Mouse (Mus musculus) leukemia stem cell, adult 10-12 weeks (primary cell): Measurements from ENCODE around the gene Tspan33. TPM values are rescaled to one million over a fixed set of nuclear protein-coding genes. Genes with fewer than 3 reads are reported as not detected.

Experiments
- polyA plus RNA-seq: library from polyadenylated mRNA; stranded (reverse); fragments of >175 nt; gene quantifications from 2 replicates; pipeline ENCODE4 v1.2.3, GENCODE M21; 2012; ENCODE audit warnings: low replicate concordance

Gene Tspan33
- polyA plus RNA-seq, result 133 and 205 TPM in 2 replicates

DNA sequence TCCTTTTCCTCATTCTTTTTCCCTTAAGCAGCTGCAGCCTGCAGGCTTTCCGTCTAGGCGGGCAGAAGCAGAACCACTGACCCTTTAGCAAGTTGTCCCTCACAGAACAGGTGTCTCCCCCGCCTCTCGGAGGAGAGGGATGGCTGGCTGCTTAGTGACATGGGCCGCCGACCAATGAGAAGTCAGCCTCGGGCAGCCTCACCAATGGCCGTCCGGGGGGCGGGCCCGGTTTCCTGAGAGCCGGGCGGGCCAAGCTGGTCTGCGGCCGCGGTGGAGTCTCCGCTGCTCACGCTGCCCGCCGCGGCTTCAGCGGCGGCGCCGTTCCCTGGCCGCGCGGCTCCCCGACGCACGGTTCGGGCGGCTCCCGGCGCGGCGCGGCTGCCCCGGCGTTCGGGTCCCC is at the start of gene Tspan33:
Tspan33 (plus strand) TSS at position 270 of the 400 bp plus-strand sequence.

GRCm38 (mm10) chr6:29735336-29735688 is 41.3 kb downstream of the Tspan33 start, which contains the start of gene Smo:
Gene Smo, plus strand, starts transcription at chr6:29735503.

Other genes starting within 250 kb of the Tspan33 start
- gene Atp6v1f, start 226.5 kb upstream of the Tspan33 start, polyA plus RNA-seq, result 40.7 and 175 TPM in 2 replicates
- gene Atp6v1fnb, start 222.8 kb upstream of the Tspan33 start, polyA plus RNA-seq, result not detected in 2 replicates
- gene Kcp, start 186.3 kb upstream of the Tspan33 start, polyA plus RNA-seq, result 0.56 and 1.5 TPM in 2 replicates
- gene Irf5, start 167.6 kb upstream of the Tspan33 start, polyA plus RNA-seq, result 30.4 and 53.8 TPM in 2 replicates
- gene Tnpo3, start 84.3 kb upstream of the Tspan33 start, polyA plus RNA-seq, result 21.6 and 24.5 TPM in 2 replicates
- gene Smo, start 41.3 kb downstream of the Tspan33 start, polyA plus RNA-seq, result 30.0 and 30.6 TPM in 2 replicates
- 47.0 and 85.5 TPM in 2 replicates for gene Ahcyl2, start 73.8 kb downstream of the Tspan33 start, polyA plus RNA-seq
- 0.20 and 0.34 TPM in 2 replicates for gene Strip2, start 222.8 kb downstream of the Tspan33 start, polyA plus RNA-seq